Mouse (Mus musculus) midbrain, embryonic 12.5 days (tissue): ENCODE results near the gene Polr2h. TPM values are rescaled to one million over a fixed set of nuclear protein-coding genes. Genes with fewer than 3 reads are reported as not detected.

Experiments used
- ATAC-seq: fragments of 200-750 bp; cut with Nextera tagmentation; 2 replicates; pipeline ENCODE4 v1.8.0; 2017; ENCODE audit warnings: low read depth, moderate TSS enrichment, moderate library complexity; ENCODE audit not compliant: low FRiP score
- H3K27ac ChIP-seq: fragments of 300-500 bp; sonication (generic); replicated peaks from 2 replicates; pipeline ENCODE4 v1.5.1; 2016; ENCODE audit warnings: mild to moderate bottlenecking
- H3K27me3 ChIP-seq: fragments of 300-500 bp; sonication (generic); 2 replicates; pipeline ENCODE4 v1.6.1; 2016; ENCODE audit warnings: mild to moderate bottlenecking
- H3K36me3 ChIP-seq: fragments of 300-500 bp; sonication (generic); 2 replicates; pipeline ENCODE4 v1.6.1; 2016
- H3K4me1 ChIP-seq: fragments of 300-500 bp; sonication (generic); 2 replicates; pipeline ENCODE4 v1.6.1; 2016
- H3K4me2 ChIP-seq: fragments of 300-500 bp; sonication (generic); replicated peaks from 2 replicates; pipeline ENCODE4 v1.6.1; 2016; ENCODE audit warnings: mild to moderate bottlenecking, moderate library complexity
- H3K4me3 ChIP-seq: fragments of 300-500 bp; sonication (generic); 2 replicates; pipeline ENCODE4 v1.5.1; 2016; ENCODE audit warnings: mild to moderate bottlenecking
- H3K9ac ChIP-seq: fragments of 300-500 bp; sonication (generic); replicated peaks from 2 replicates; pipeline ENCODE4 v1.6.1; 2016; ENCODE audit warnings: mild to moderate bottlenecking, moderate library complexity
- H3K9me3 ChIP-seq: fragments of 300-500 bp; sonication (generic); 2 replicates; pipeline ENCODE4 v1.6.1; 2016; ENCODE audit warnings: mild to moderate bottlenecking
- WGBS: fragments of 180-500 bp; shearing (Covaris S2); methylation state at CpG from one replicate; pipeline ENCODE4 v1.1.7; 2016; 5-methylcytosine and 5-hydroxymethylcytosine counted together
- polyA plus RNA-seq: library from polyadenylated mRNA; unstranded; fragments of >200 nt; fragmentation: Nextera tagmentation; extraction: Ambion mirVana; gene quantifications from 2 replicates; pipeline ENCODE4 v1.2.1, GENCODE M21; 2016

Polr2h gene
- polyA plus RNA-seq, 1 experiment from 2014 or later = 84.5 TPM

DNA sequence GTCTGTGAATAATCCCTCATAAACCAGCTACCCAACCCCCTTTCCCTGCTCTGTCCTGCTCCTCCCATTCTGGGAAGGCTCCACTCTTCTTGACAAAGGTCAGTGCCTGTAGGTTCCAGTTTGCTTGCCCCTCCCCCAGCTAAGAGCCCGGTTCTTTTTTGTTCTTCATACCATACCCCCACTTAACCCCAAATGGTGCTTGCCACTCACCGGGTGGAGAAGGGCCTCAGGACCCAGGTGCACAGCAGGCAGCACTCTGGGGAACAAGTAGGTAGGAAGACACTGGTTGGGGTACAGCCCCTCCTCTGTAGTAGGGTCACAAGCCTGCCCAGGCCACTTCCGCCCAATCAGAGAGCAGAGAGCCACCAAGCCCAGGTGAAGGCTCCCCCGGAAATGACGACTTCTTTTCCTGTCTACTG, 12.8 kb downstream of the Polr2h start:
- ATAC-seq = no peak
- whole genome bisulfite sequencing = 36% methylated on average over 5 of the region's 5 CpGs
- H3K4me2 ChIP-seq = no peak overlapping the region
- H3K9ac ChIP-seq = no peak overlapping the region
- H3K4me3 ChIP-seq = no peak overlapping the region
- H3K27ac ChIP-seq = no peak overlapping the region
- H3K36me3 ChIP-seq = no peaks in the 10 kb centered on the region
- peaks cover 19% of the 10 kb centered on the region for H3K27me3 ChIP-seq
- no peaks in the 10 kb centered on the region for H3K9me3 ChIP-seq
- peaks cover 23% of the 10 kb centered on the region for H3K4me1 ChIP-seq

GRCm38 (mm10) chr16:20731688-20732087, 14.2 kb downstream of the Polr2h start:
- H3K4me2 ChIP-seq = peak overlapping the region; percentile 5; the same call in 1 of the 2 replicates
- H3K27ac ChIP-seq = no peak overlapping the region

GRCm38 (mm10) chr16:20732251-20732924, 14.9 kb downstream of the Polr2h start:
- peaks cover 40% of the 10 kb centered on the region for H3K27me3 ChIP-seq
- peak overlapping the region; percentile 72 for H3K4me3 ChIP-seq
- peak overlapping the region; percentile 84 for H3K9ac ChIP-seq
- peak overlapping the region; percentile 96 for H3K4me2 ChIP-seq
- ATAC-seq = peak; percentile 57
- peaks cover 23% of the 10 kb centered on the region for H3K4me1 ChIP-seq
- WGBS = 0% methylated on average over 20 of the region's 30 CpGs
- H3K36me3 ChIP-seq = no peaks in the 10 kb centered on the region
- H3K27ac ChIP-seq = peak overlapping the region; percentile 77
- H3K9me3 ChIP-seq = no peaks in the 10 kb centered on the region

More at GRCm38 (mm10) chr16:20731688-20732087, 14.2 kb downstream of the Polr2h start:
- WGBS = 64% methylated on average over 5 of the region's 5 CpGs
- H3K9ac ChIP-seq = no peak overlapping the region
- ATAC-seq = no peak
- no peaks in the 10 kb centered on the region for H3K9me3 ChIP-seq
- peaks cover 23% of the 10 kb centered on the region for H3K4me1 ChIP-seq
- H3K36me3 ChIP-seq = no peaks in the 10 kb centered on the region
- H3K27me3 ChIP-seq = peaks cover 33% of the 10 kb centered on the region
- H3K4me3 ChIP-seq = no peak overlapping the region

GRCm38 (mm10) chr16:20732925-20733730, 15.7 kb downstream of the Polr2h start, which contains the start of gene Chrd:
Chrd (plus strand) TSS chr16:20733127.
- peak within 1 kb of the TSS; percentile 72 for H3K4me3 ChIP-seq
- H3K4me1 ChIP-seq = peaks cover 23% of the 10 kb centered on the region
- peak within 1 kb of the TSS; percentile 96 for H3K4me2 ChIP-seq
- peak within 1 kb of the TSS; percentile 77 for H3K27ac ChIP-seq
- no peaks in the 10 kb centered on the region for H3K36me3 ChIP-seq
- ATAC-seq = peak; percentile 87
- no peaks in the 10 kb centered on the region for H3K9me3 ChIP-seq
- H3K9ac ChIP-seq = peak within 1 kb of the TSS; percentile 84
- H3K27me3 ChIP-seq = peaks cover 40% of the 10 kb centered on the region
- WGBS = under 1% methylated on average over 52 of the region's 70 CpGs

DNA sequence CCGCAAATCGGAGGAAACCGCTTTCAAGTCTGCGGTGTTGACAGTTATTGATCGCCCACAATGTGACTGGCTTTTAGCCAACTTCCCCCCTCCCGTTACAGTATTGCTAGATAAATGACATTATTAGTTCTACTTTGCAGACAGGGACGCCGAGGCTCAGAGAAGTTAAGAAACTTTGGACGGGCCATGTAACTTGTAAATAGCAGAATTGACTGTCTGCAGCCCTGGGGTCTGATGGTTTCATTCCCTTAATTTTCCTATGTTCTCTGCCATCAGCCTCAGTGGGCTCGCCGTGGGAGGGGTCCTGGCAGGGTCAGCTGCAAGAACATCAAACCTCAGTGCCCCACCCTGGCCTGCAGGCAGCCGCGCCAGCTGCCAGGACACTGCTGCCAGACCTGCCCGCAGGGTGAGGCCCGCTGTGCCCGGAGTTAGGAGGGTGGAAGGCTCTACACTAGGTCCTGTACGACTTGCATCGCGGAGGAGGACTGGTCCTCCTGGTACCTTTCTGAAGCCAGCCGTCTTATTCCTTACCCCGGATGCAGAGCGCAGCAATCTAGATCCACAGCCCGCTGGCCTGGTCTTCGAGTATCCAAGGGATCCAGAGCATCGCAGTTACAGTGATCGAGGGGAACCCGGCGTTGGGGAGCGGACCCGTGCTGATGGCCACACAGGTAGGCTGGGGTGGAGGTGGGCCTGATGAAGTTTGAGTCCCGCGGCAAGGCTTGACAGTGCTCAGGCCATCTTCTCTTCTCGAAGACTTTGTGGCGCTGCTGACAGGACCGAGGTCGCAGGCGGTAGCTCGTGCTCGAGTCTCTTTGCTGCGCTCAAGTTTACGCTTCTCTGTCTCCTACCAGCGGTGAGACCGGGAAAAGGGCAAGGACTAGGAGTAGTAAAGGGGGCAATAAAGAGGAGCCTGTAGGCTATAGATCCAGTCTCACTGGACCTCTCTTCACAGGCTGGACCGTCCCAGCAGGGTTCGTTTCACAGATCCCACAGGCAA, 16.6 kb downstream of the Polr2h start, which contains the start of gene Thpo:
Gene Thpo, minus strand, starts transcription at position 781 of the 1,000 bp plus-strand sequence.
- WGBS = 4% methylated on average over 45 of the region's 45 CpGs
- no peak for ATAC-seq
- H3K27ac ChIP-seq = peak within 1 kb of the TSS; percentile 77; the same call in 1 of the 2 replicates

GRCm38 (mm10) chr16:20735651-20736050, 18.2 kb downstream of the Polr2h start:
- H3K4me3 ChIP-seq = no peak overlapping the region
- no peak overlapping the region for H3K27ac ChIP-seq
- H3K9ac ChIP-seq = no peak overlapping the region
- no peak overlapping the region for H3K4me2 ChIP-seq
- WGBS = 81% methylated on average over 5 of the region's 5 CpGs
- no peaks in the 10 kb centered on the region for H3K36me3 ChIP-seq
- peaks cover 23% of the 10 kb centered on the region for H3K4me1 ChIP-seq
- H3K27me3 ChIP-seq = peaks cover 40% of the 10 kb centered on the region
- H3K9me3 ChIP-seq = no peaks in the 10 kb centered on the region
- ATAC-seq = no peak

More for the DNA sequence above, 16.6 kb downstream of the Polr2h start, which contains the start of gene Thpo:
- peaks cover 40% of the 10 kb centered on the region for H3K27me3 ChIP-seq
- H3K36me3 ChIP-seq = no peaks in the 10 kb centered on the region
- H3K9ac ChIP-seq = peak within 1 kb of the TSS; percentile 84
- H3K9me3 ChIP-seq = no peaks in the 10 kb centered on the region
- H3K4me1 ChIP-seq = peaks cover 23% of the 10 kb centered on the region
- H3K4me3 ChIP-seq = peak within 1 kb of the TSS; percentile 72
- H3K4me2 ChIP-seq = peak within 1 kb of the TSS; percentile 96

GRCm38 (mm10) chr16:20736168-20736567, 18.7 kb downstream of the Polr2h start:
- H3K9ac ChIP-seq = no peak overlapping the region
- H3K4me1 ChIP-seq = peaks cover 23% of the 10 kb centered on the region
- no peak for ATAC-seq
- peaks cover 40% of the 10 kb centered on the region for H3K27me3 ChIP-seq
- no peaks in the 10 kb centered on the region for H3K36me3 ChIP-seq
- H3K4me2 ChIP-seq = no peak overlapping the region
- no peak overlapping the region for H3K4me3 ChIP-seq
- 86% methylated on average over 7 of the region's 7 CpGs for WGBS
- no peak overlapping the region for H3K27ac ChIP-seq
- H3K9me3 ChIP-seq = no peaks in the 10 kb centered on the region

DNA sequence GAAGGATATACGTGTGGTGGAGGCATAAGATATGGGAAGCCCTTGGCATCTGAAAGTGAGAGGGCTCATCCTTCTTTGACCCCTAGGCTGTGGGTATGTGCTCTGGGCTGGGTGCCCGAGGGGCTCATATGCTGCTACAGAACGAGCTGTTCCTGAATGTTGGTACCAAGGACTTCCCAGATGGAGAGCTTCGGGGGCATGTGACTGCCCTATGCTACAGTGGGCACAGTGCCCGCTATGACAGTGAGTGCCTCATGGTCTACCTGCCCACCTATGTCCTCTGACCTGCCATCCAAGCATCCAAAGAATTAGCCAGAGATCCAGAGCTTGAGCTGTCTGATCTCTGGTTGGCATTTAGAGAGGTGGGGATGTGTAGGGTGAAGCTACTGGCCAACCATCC, 19.4 kb downstream of the Polr2h start:
- Histone ChIP-seq H3K27ac (no peak overlapping the region), H3K9me3 (no peaks in the 10 kb centered on the region), H3K4me3 (no peak overlapping the region), H3K9ac (no peak overlapping the region), H3K36me3 (no peaks in the 10 kb centered on the region), H3K4me2 (no peak overlapping the region), H3K27me3 (peaks cover 40% of the 10 kb centered on the region), H3K4me1 (peaks cover 23% of the 10 kb centered on the region)
- ATAC-seq = no peak
- WGBS = 83% methylated on average over 5 of the region's 5 CpGs

DNA sequence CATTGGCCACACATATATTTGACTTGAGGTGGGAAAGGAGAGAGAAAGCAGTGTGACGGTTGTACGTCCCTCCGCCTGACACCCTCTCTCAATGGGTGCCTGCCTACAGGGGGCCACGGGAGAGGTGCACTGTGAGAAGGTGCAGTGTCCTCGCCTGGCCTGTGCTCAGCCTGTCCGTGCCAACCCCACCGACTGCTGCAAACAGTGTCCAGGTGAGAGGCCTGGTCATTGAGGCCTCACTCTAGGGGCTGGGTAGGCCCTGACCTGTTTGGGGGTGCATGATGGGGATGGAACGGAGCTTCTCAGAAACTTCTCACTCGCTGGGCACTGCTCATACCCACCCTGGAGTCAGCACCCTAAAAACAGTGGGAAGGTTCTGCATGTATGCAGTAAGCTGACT, 22.4 kb downstream of the Polr2h start:
- H3K36me3 ChIP-seq = no peaks in the 10 kb centered on the region
- H3K27ac ChIP-seq = no peak overlapping the region
- H3K9ac ChIP-seq = no peak overlapping the region
- no peaks in the 10 kb centered on the region for H3K9me3 ChIP-seq
- no peaks in the 10 kb centered on the region for H3K4me1 ChIP-seq
- no peak overlapping the region for H3K4me2 ChIP-seq
- no peak overlapping the region for H3K4me3 ChIP-seq
- WGBS = 92% methylated on average over 9 of the region's 9 CpGs
- H3K27me3 ChIP-seq = peaks cover 26% of the 10 kb centered on the region
- no peak for ATAC-seq

DNA sequence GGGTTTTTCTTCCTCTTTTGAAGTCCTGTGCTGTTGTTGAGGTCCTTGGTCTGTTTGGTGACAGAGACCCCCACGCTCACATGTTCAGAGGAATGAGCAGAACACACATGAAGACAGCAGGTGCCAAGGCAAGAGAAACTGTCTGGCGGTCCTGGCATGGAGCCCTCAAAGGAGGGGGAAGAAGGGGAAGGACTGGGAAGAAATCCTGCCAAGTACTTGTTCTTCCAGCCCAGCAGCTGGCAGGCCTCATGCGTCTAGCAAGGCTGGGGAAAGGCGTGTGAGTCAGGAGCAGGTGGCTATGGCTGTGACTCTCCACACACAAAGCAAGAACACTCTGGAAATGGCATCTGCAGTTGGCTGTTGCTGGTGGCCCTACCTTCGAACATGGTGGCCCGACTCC, 29.2 kb downstream of the Polr2h start:
- Histone ChIP-seq H3K27me3 (no peaks in the 10 kb centered on the region), H3K9me3 (no peaks in the 10 kb centered on the region), H3K4me2 (no peak overlapping the region), H3K4me3 (no peak overlapping the region), H3K27ac (no peak overlapping the region), H3K36me3 (no peaks in the 10 kb centered on the region), H3K4me1 (no peaks in the 10 kb centered on the region), H3K9ac (no peak overlapping the region)
- ATAC-seq = no peak
- 97% methylated on average over 6 of the region's 6 CpGs for WGBS

DNA sequence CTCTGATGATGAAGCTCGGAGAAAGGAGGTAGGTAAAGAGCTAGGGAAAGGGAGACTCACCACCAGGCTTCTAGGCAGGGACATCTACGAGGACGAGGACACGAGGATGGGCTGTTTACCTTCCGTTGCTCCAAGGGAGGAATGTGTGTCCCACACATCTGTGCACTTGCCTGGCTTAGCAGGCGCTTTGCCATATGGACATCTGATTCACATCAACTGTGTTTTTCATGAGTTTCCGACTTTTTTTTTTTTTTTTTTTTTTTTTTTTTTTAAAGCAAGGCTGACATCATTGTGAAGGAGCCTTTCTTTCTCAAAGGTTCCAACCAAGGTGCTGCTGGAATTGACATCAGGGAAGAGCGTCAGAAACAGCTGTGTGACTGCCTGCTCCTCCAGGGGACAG, 33.1 kb downstream of the Polr2h start:
- WGBS = 63% methylated on average over 8 of the region's 8 CpGs
- no peaks in the 10 kb centered on the region for H3K27me3 ChIP-seq
- ATAC-seq = no peak
- no peak overlapping the region for H3K4me3 ChIP-seq
- H3K9me3 ChIP-seq = no peaks in the 10 kb centered on the region
- H3K36me3 ChIP-seq = no peaks in the 10 kb centered on the region
- H3K9ac ChIP-seq = no peak overlapping the region
- no peak overlapping the region for H3K4me2 ChIP-seq
- H3K4me1 ChIP-seq = no peaks in the 10 kb centered on the region
- H3K27ac ChIP-seq = no peak overlapping the region
